ENCODE assay signal across 10 mouse cellular contexts in genomic region chr7:114832257-114832940, GRCm38 (mm10).
A peak's percentile ranks its signal among the peaks of the same experiment; 100 is the strongest.
DNase-seq lines count a peak whose midpoint lies in the region; ATAC-seq and TF ChIP-seq lines count a peak whose summit lies in the region.
"Had no signal": no experiment of that assay in that cellular context is flagged by ENCODE, and none has a peak within 500 bp of the region (broad histone marks: within the 10 kb centered on the region; RNA-seq: fewer than 3 reads in every experiment).

No protein-coding gene starts in this region.

- peak; percentile 53 to 63 for DNase-seq in cerebellum, postnatal 10 days
- no peak for DNase-seq in cerebellum, adult 8-10 months
- peak; percentile 56 to 62 for DNase-seq in left cerebral cortex, postnatal 14 days (ENCODE audit: low spot score in 2 of 2)
- no peak for DNase-seq in left cerebral cortex, postnatal 36 days (ENCODE audit: low spot score in 2 of 2)
- DNase-seq in limb, embryonic 14.5 days (ENCODE audit: low spot score), result peak; percentile 46
- DNase-seq in spleen, postnatal 36 days (ENCODE audit: low spot score in 2 of 2), result no peak
- DNase-seq in gastrocnemius, adult 2 months, result no peak
- DNase-seq: heart, postnatal 10 days; kidney, adult 18-20 months had no signal

- H3K27ac ChIP-seq in limb, embryonic 14.5 days (replicated peaks; ENCODE audit: low read depth, low read length), result no peak overlapping the region
- H3K27ac ChIP-seq in gastrocnemius, adult 2 months, result no peak overlapping the region

- no peak overlapping the region for H3K9ac ChIP-seq in limb, embryonic 14.5 days (ENCODE audit: low read depth, low read length, severe bottlenecking)

- H3K4me1 ChIP-seq in limb, embryonic 14.5 days (ENCODE audit: control insufficient read depth, insufficient read depth, low read length), result 0 out of 2 replicates have a peak, but pooled peaks cover 3% of the 10 kb centered on the region

- intact Hi-C loops in left cerebral cortex, postnatal 14 days (cut with DNase I), result no loop called here
- intact Hi-C loops in left cerebral cortex, postnatal 36 days (cut with DNase I), result no loop called here
- intact Hi-C loops in gastrocnemius, adult 2 months (cut with DNase I), result no loop called here

- no peak overlapping the region for H3K4me2 ChIP-seq in limb, embryonic 14.5 days (replicated peaks; ENCODE audit: low read depth, low read length, severe bottlenecking)

- H3K27me3 ChIP-seq in limb, embryonic 14.5 days (ENCODE audit: control insufficient read depth, insufficient read depth, low read length), result peaks cover 17% of the 10 kb centered on the region; the same call in 1 of the 2 replicates

- TF ChIP-seq CTCF in gastrocnemius, adult 2 months (IDR thresholded peaks at IDR 0.05), result no peak

- 40% methylated on average over 3 of the region's 3 CpGs for WGBS in limb, embryonic 14.5 days

- TF ChIP-seq POLR2A in limb, embryonic 14.5 days (IDR thresholded peaks at IDR 0.05; ENCODE audit: borderline replicate concordance, extremely low read depth, insufficient read depth, insufficient read length), result no peak

- H3K9me3 ChIP-seq in limb, embryonic 14.5 days (ENCODE audit: control insufficient read depth, low read length), result no peaks in the 10 kb centered on the region

- no peak overlapping the region for H3K4me3 ChIP-seq in limb, embryonic 14.5 days (replicated peaks; ENCODE audit: low read length)
- no peak overlapping the region for H3K4me3 ChIP-seq in gastrocnemius, adult 2 months

- ATAC-seq in common myeloid progenitor, adult 5-6 weeks (replicated peaks; ENCODE audit: low read depth, poor library complexity, severe bottlenecking), result 0 out of 2 replicates have a peak, but pooled peaks have one; percentile 31
- ATAC-seq in limb, embryonic 14.5 days (ENCODE audit: low FRiP score, low read depth), result no peak

- no peaks in the 10 kb centered on the region for H3K36me3 ChIP-seq in limb, embryonic 14.5 days (ENCODE audit: control insufficient read depth, insufficient read depth, low read length)

Comparison
In these comparisons a context has a peak if more than half of its experiments do, and no peak if none do; other contexts are left out.
1. DNase-seq: peak in cerebellum, postnatal 10 days (2 of 2), left cerebral cortex, postnatal 14 days (2 of 2) and limb, embryonic 14.5 days (single experiment); none in cerebellum, adult 8-10 months (single experiment), left cerebral cortex, postnatal 36 days (0 of 2), spleen, postnatal 36 days (0 of 2) and gastrocnemius, adult 2 months (single experiment).